Mouse (Mus musculus): ENCODE data around the gene Pigh.
A peak's percentile ranks its signal among the peaks of the same experiment; 100 is the strongest.

The Pigh gene

GRCm38 (mm10) chr12:79089182-79089812 lies at the start of gene Pigh:
Gene Pigh, minus strand, starts transcription at chr12:79089651.
- peak; percentile 85 for DNase-seq (ENCODE audit: low read depth, low spot score)

- no peak for DNase-seq (ENCODE audit: low read depth, low spot score)
Observed at GRCm38 (mm10) chr12:79138999-79139398, 49.5 kb upstream of the Pigh start.

- no peak for DNase-seq (ENCODE audit: low read depth, low spot score)
Observed at GRCm38 (mm10) chr12:79136949-79137348, 47.5 kb upstream of the Pigh start.

GRCm38 (mm10) chr12:79135105-79135504 lies 45.7 kb upstream of the Pigh start:
- no peak for DNase-seq (ENCODE audit: low read depth, low spot score)

GRCm38 (mm10) chr12:79134676-79135075 lies 45.2 kb upstream of the Pigh start:
- no peak for DNase-seq (ENCODE audit: low read depth, low spot score)

GRCm38 (mm10) chr12:79131706-79132460 lies 42.4 kb upstream of the Pigh start:
- DNase-seq (ENCODE audit: low read depth, low spot score) = no peak

- no peak for DNase-seq (ENCODE audit: low read depth, low spot score)
Observed at GRCm38 (mm10) chr12:79131178-79131675, 41.8 kb upstream of the Pigh start.

- peak; percentile 76 for DNase-seq (ENCODE audit: low read depth, low spot score)
Observed at GRCm38 (mm10) chr12:79130299-79131177, 41.1 kb upstream of the Pigh start, which contains the start of gene Arg2. Gene Arg2, plus strand, starts transcription at chr12:79130777.

- peak; percentile 41 for DNase-seq (ENCODE audit: low read depth, low spot score)
Observed at GRCm38 (mm10) chr12:79122820-79123219, 33.4 kb upstream of the Pigh start.

- no peak for DNase-seq (ENCODE audit: low read depth, low spot score)
Observed at GRCm38 (mm10) chr12:79118991-79119390, 29.5 kb upstream of the Pigh start.

GRCm38 (mm10) chr12:79105312-79105711 lies 15.9 kb upstream of the Pigh start:
- DNase-seq (ENCODE audit: low read depth, low spot score) = no peak

GRCm38 (mm10) chr12:79104544-79104943 lies 15.1 kb upstream of the Pigh start:
- no peak for DNase-seq (ENCODE audit: low read depth, low spot score)

GRCm38 (mm10) chr12:79103773-79104172 lies 14.3 kb upstream of the Pigh start:
- no peak for DNase-seq (ENCODE audit: low read depth, low spot score)

GRCm38 (mm10) chr12:79097106-79097752 lies 7.8 kb upstream of the Pigh start:
- peak; percentile 62 for DNase-seq (ENCODE audit: low read depth, low spot score)

- no peak for DNase-seq (ENCODE audit: low read depth, low spot score)
Observed at GRCm38 (mm10) chr12:79092569-79092968, 3.1 kb upstream of the Pigh start.

- DNase-seq (ENCODE audit: low read depth, low spot score) = no peak
Observed at GRCm38 (mm10) chr12:79073362-79073761, 16.1 kb downstream of the Pigh start.

GRCm38 (mm10) chr12:79072576-79072975 lies 16.9 kb downstream of the Pigh start:
- DNase-seq (ENCODE audit: low read depth, low spot score) = no peak

GRCm38 (mm10) chr12:79070736-79071333 lies 18.6 kb downstream of the Pigh start:
- DNase-seq (ENCODE audit: low read depth, low spot score) = no peak

- DNase-seq (ENCODE audit: low read depth, low spot score) = no peak
Observed at GRCm38 (mm10) chr12:79069916-79070315, 19.5 kb downstream of the Pigh start.

GRCm38 (mm10) chr12:79069187-79069608 lies 20.3 kb downstream of the Pigh start:
- DNase-seq (ENCODE audit: low read depth, low spot score) = no peak

GRCm38 (mm10) chr12:79068306-79068705 lies 21.1 kb downstream of the Pigh start:
- DNase-seq (ENCODE audit: low read depth, low spot score) = no peak
